Mouse (Mus musculus) forebrain, postnatal 0 days (tissue): ENCODE measurements around the gene Gm28042. TPM values are rescaled to one million over a fixed set of nuclear protein-coding genes. Genes with fewer than 3 reads are reported as not detected.

ENCODE experiments used
- ATAC-seq: fragments of 200-750 bp; cut with Nextera tagmentation; 2 replicates; pipeline ENCODE4 v1.8.0; 2017; ENCODE audit warnings: mild to moderate bottlenecking, moderate library complexity
- DNase-seq: peaks from one replicate; pipeline ENCODE4 v3.0.0-alpha.2; 2015
- H3K27ac ChIP-seq: fragments of 300-500 bp; sonication (generic); 2 replicates; pipeline ENCODE4 v1.5.1; 2014; ENCODE audit warnings: low read depth, mild to moderate bottlenecking, antibody characterized with exemption, low read length, moderate library complexity, mixed read lengths
- H3K27me3 ChIP-seq: fragments of 300-500 bp; sonication (generic); 2 replicates; pipeline ENCODE4 v1.6.1; 2014; ENCODE audit warnings: mild to moderate bottlenecking, low read length, mixed read lengths; ENCODE audit not compliant: insufficient read depth
- H3K36me3 ChIP-seq: fragments of 300-500 bp; sonication (generic); 2 replicates; pipeline ENCODE4 v1.6.1; 2014; ENCODE audit warnings: mild to moderate bottlenecking, moderate library complexity; ENCODE audit not compliant: insufficient read depth
- H3K4me1 ChIP-seq: fragments of 300-500 bp; sonication (generic); 2 replicates; pipeline ENCODE4 v1.6.1; 2014; ENCODE audit warnings: antibody characterized with exemption; ENCODE audit not compliant: insufficient read depth
- H3K4me2 ChIP-seq: fragments of 300-500 bp; sonication (generic); 2 replicates; pipeline ENCODE4 v1.6.1; 2014; ENCODE audit warnings: low read depth, mild to moderate bottlenecking, moderate library complexity
- H3K4me3 ChIP-seq: fragments of 300-500 bp; sonication (generic); 2 replicates; pipeline ENCODE4 v1.5.1; 2014; ENCODE audit warnings: low read depth, low read length, mixed read lengths
- H3K9ac ChIP-seq: fragments of 300-500 bp; sonication (generic); 2 replicates; pipeline ENCODE4 v1.6.1; 2014; ENCODE audit warnings: mild to moderate bottlenecking
- H3K9me3 ChIP-seq: fragments of 300-500 bp; sonication (generic); 2 replicates; pipeline ENCODE4 v1.6.1; 2016; ENCODE audit warnings: low read length
- CTCF ChIP-seq: sonication (generic); IDR thresholded peaks from 2 replicates; pipeline ENCODE4 v1.5.1; 2016; ENCODE audit warnings: antibody characterized with exemption, control low read depth, low read depth
- WGBS: fragments of 180-500 bp; shearing (Covaris S2); extraction: QIAGEN DNeasy Blood & Tissue Kit; methylation state at CpG from one replicate; pipeline ENCODE4 v1.1.7; 2014; 5-methylcytosine and 5-hydroxymethylcytosine counted together
- polyA plus RNA-seq: library from polyadenylated mRNA; unstranded; fragments of >200 nt; fragmentation: Nextera tagmentation; extraction: Ambion mirVana; gene quantifications from 2 replicates; pipeline ENCODE4 v1.2.1, GENCODE M21; 2015
- total RNA-seq: library from RNA; depleted of rRNA; stranded (reverse); fragments of >200 nt; gene quantifications from 2 replicates; pipeline ENCODE4 v1.2.3, GENCODE M21; 2014

The Gm28042 gene
- total and polyA plus RNA-seq, 2 experiments from 2014 or later = 1.2 to 4.3 TPM

GRCm38 (mm10) chr2:119988952-119989351 lies 38.3 kb upstream of the Gm28042 start:
- H3K27ac ChIP-seq = no peak overlapping the region
- WGBS = 95% methylated on average over 4 of the region's 4 CpGs
- H3K9me3 ChIP-seq = no peaks in the 10 kb centered on the region
- no peaks in the 10 kb centered on the region for H3K36me3 ChIP-seq
- H3K27me3 ChIP-seq = no peaks in the 10 kb centered on the region
- H3K4me1 ChIP-seq = no peaks in the 10 kb centered on the region
- no peak for ATAC-seq
- no peak overlapping the region for H3K4me3 ChIP-seq
- no peak overlapping the region for H3K4me2 ChIP-seq
- no peak for TF ChIP-seq CTCF
- no peak overlapping the region for H3K9ac ChIP-seq
- DNase-seq = no peak

GRCm38 (mm10) chr2:119990881-119991280 lies 36.4 kb upstream of the Gm28042 start:
- WGBS = 85% methylated on average over 6 of the region's 6 CpGs
- H3K27me3 ChIP-seq = no peaks in the 10 kb centered on the region
- no peak overlapping the region for H3K9ac ChIP-seq
- no peak for DNase-seq
- no peaks in the 10 kb centered on the region for H3K36me3 ChIP-seq
- no peak overlapping the region for H3K27ac ChIP-seq
- H3K4me2 ChIP-seq = no peak overlapping the region
- H3K4me1 ChIP-seq = no peaks in the 10 kb centered on the region
- H3K4me3 ChIP-seq = no peak overlapping the region
- no peaks in the 10 kb centered on the region for H3K9me3 ChIP-seq
- ATAC-seq = no peak
- no peak for TF ChIP-seq CTCF

GRCm38 (mm10) chr2:119992349-119992748 lies 34.9 kb upstream of the Gm28042 start:
- ATAC-seq = no peak
- H3K9me3 ChIP-seq = no peaks in the 10 kb centered on the region
- 84% methylated on average over 2 of the region's 2 CpGs for whole genome bisulfite sequencing
- no peak overlapping the region for H3K27ac ChIP-seq
- H3K4me3 ChIP-seq = no peak overlapping the region
- TF ChIP-seq CTCF = no peak
- no peak for DNase-seq
- no peak overlapping the region for H3K4me2 ChIP-seq
- H3K27me3 ChIP-seq = no peaks in the 10 kb centered on the region
- H3K36me3 ChIP-seq = no peaks in the 10 kb centered on the region
- no peaks in the 10 kb centered on the region for H3K4me1 ChIP-seq
- H3K9ac ChIP-seq = no peak overlapping the region

- Histone ChIP-seq H3K27me3 (no peaks in the 10 kb centered on the region), H3K9ac (no peak overlapping the region), H3K4me3 (no peak overlapping the region), H3K4me1 (no peaks in the 10 kb centered on the region), H3K9me3 (no peaks in the 10 kb centered on the region), H3K36me3 (no peaks in the 10 kb centered on the region; the same call in 1 of the 2 replicates), H3K27ac (no peak overlapping the region), H3K4me2 (no peak overlapping the region)
- no peak for TF ChIP-seq CTCF
- no peak for DNase-seq
- ATAC-seq = no peak
- 59% methylated on average over 2 of the region's 2 CpGs for WGBS
These were observed 33.8 kb upstream of the Gm28042 start for GRCm38 (mm10) chr2:119993515-119993914.

DNA sequence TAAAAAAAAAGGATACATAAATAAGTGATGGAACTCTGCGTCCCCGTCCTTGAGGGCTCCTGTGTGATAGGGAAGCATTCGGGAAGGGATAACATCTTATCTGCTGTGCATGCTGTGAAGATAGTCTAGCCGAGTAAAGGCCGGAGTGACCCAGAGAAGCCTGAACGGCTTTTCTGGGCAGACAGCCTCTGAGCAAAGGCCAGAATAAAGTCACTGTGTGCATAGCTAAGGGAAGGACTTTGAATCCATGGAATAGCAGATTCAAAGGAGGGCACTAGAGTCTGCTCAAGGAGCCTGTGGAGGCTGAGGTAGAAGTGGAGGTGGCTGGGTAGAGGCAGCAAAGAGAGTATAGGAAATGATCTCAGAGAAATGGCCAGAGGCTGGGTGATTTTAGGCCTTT lies 32.5 kb upstream of the Gm28042 start:
- Histone ChIP-seq H3K9ac (no peak overlapping the region), H3K27me3 (no peaks in the 10 kb centered on the region), H3K9me3 (no peaks in the 10 kb centered on the region), H3K4me2 (no peak overlapping the region), H3K27ac (peak overlapping the region; percentile 4; the same call in 1 of the 2 replicates), H3K36me3 (peaks cover 6% of the 10 kb centered on the region), H3K4me1 (no peaks in the 10 kb centered on the region), H3K4me3 (no peak overlapping the region)
- WGBS = 89% methylated on average over 6 of the region's 6 CpGs
- TF ChIP-seq CTCF = no peak
- ATAC-seq (no peak), DNase-seq (no peak)

DNA sequence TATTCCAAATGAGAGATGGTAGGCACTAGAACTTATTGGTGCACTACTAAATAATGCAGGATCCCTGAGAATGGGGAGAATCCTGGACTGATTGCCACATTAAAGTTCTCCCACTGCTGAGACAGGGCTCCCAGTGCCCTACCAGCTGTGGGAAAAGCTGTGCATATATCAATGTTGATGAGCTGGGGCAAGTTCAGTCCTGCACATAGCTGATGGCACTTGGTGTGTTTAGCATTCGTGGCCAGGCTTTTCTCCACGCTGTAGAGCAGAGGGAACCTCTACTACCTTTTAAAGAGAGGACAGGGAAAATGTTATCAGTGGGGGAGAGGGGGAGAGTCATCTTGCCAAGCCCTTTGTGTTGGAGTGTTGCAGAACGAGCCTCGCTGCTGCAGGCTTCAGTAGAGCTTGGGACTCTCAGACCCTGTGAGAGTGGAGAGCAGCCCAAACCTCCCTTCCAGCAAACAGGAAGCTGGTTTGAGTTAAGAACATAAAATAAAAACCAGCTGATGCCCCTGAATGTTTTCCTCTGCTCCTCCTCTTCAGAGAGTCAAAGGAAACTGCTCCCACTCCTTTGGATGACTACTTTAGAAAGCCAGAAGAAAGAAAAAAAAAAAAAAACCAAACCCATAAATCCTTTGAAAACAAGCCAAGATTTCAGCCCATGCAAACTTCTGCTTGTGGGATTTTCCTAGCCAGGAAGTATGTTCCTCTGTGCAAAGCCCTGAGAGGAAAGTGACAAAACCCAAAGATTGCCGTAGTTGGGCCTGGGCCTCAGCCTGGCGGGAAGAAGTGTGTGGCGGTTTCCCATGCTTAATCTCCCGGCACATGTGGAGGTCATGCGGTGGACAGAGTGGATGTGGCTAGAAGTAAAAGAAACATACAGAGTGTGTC lies 31.7 kb upstream of the Gm28042 start:
- H3K9ac ChIP-seq = no peak overlapping the region

GRCm38 (mm10) chr2:119997354-119997753 lies 29.9 kb upstream of the Gm28042 start:
- WGBS = 89% methylated on average over 4 of the region's 4 CpGs
- peaks cover 6% of the 10 kb centered on the region for H3K36me3 ChIP-seq
- ATAC-seq (no peak), DNase-seq (no peak)
- no peak overlapping the region for H3K27ac ChIP-seq
- no peaks in the 10 kb centered on the region for H3K4me1 ChIP-seq
- H3K4me2 ChIP-seq = no peak overlapping the region
- H3K9me3 ChIP-seq = no peaks in the 10 kb centered on the region
- no peak for TF ChIP-seq CTCF
- H3K9ac ChIP-seq = no peak overlapping the region
- H3K4me3 ChIP-seq = no peak overlapping the region
- H3K27me3 ChIP-seq = no peaks in the 10 kb centered on the region

More for the DNA sequence above, 31.7 kb upstream of the Gm28042 start:
- Histone ChIP-seq H3K27ac (peak overlapping the region; percentile 46; the same call in 1 of the 2 replicates), H3K27me3 (no peaks in the 10 kb centered on the region), H3K4me2 (no peak overlapping the region), H3K4me3 (no peak overlapping the region), H3K9me3 (no peaks in the 10 kb centered on the region), H3K4me1 (no peaks in the 10 kb centered on the region), H3K36me3 (peaks cover 6% of the 10 kb centered on the region)
- TF ChIP-seq CTCF = no peak
- 65% methylated on average over 9 of the region's 9 CpGs for WGBS
- DNase-seq (no peak), ATAC-seq (no peak)
